Comparison of ENCODE assay signal across 8 mouse cellular contexts in genomic region chr13:94057036-94057562, GRCm38 (mm10). TPM values are rescaled to one million over a fixed set of nuclear protein-coding genes. Genes with fewer than 3 reads are reported as not detected.
DNase-seq lines count a peak whose midpoint lies in the region; ATAC-seq and TF ChIP-seq lines count a peak whose summit lies in the region.

No protein-coding gene starts in this region.

- peak overlapping the region; percentile 82 for H3K4me3 ChIP-seq in heart, embryonic 12.5 days
- peak overlapping the region; percentile 89 for H3K4me3 ChIP-seq in forebrain, embryonic 15.5 days
- peak overlapping the region; percentile 69 for H3K4me3 ChIP-seq in liver, postnatal 0 days (ENCODE audit: low read depth, low read length)

- no peak for DNase-seq in heart, adult 8-10 months (ENCODE audit: low spot score)
- DNase-seq in ES-CJ7 (ENCODE audit: low read depth, low spot score) = peak; percentile 41
- no peak for DNase-seq in liver, postnatal 0 days
- no peak for DNase-seq in cerebellum, adult 8-10 months
- DNase-seq in spleen, adult 18-20 months = no peak
- DNase-seq in kidney, adult 11 months = no peak

- H3K27ac ChIP-seq in heart, embryonic 12.5 days (ENCODE audit: poor library complexity, severe bottlenecking) = peak overlapping the region; percentile 82; the same call in 1 of the 2 replicates
- H3K27ac ChIP-seq in forebrain, embryonic 15.5 days (replicated peaks) = 0 out of 2 replicates have a peak overlapping the region, but pooled peaks have one; percentile 46
- H3K27ac ChIP-seq in liver, postnatal 0 days (ENCODE audit: low read depth) = no peak overlapping the region; the same call in 1 of the 2 replicates

- no peaks in the 10 kb centered on the region for H3K27me3 ChIP-seq in heart, embryonic 12.5 days (replicated peaks)
- H3K27me3 ChIP-seq in forebrain, embryonic 15.5 days = no peaks in the 10 kb centered on the region
- peaks cover 35% of the 10 kb centered on the region for H3K27me3 ChIP-seq in liver, postnatal 0 days (ENCODE audit: insufficient read depth, low read length)

- ATAC-seq in heart, embryonic 12.5 days (ENCODE audit: insufficient number of reproducible peaks, low FRiP score) = no peak
- ATAC-seq in forebrain, embryonic 15.5 days (replicated peaks) = no peak
- no peak for ATAC-seq in liver, postnatal 0 days

- peaks cover 12% of the 10 kb centered on the region for H3K4me1 ChIP-seq in heart, embryonic 12.5 days (replicated peaks)
- H3K4me1 ChIP-seq in forebrain, embryonic 15.5 days = peaks cover 21% of the 10 kb centered on the region
- peaks cover 2% of the 10 kb centered on the region for H3K4me1 ChIP-seq in liver, postnatal 0 days (ENCODE audit: insufficient read depth)

- peak overlapping the region; percentile 84 for H3K4me2 ChIP-seq in heart, embryonic 12.5 days
- H3K4me2 ChIP-seq in forebrain, embryonic 15.5 days (replicated peaks) = peak overlapping the region; percentile 100
- peak overlapping the region; percentile 91 for H3K4me2 ChIP-seq in liver, postnatal 0 days (ENCODE audit: low read depth, low read length)

- 3% methylated on average over 17 of the region's 17 CpGs for WGBS in heart, embryonic 12.5 days
- 2% methylated on average over 17 of the region's 17 CpGs for WGBS in forebrain, embryonic 15.5 days
- 5% methylated on average over 17 of the region's 17 CpGs for WGBS in liver, postnatal 0 days (ENCODE audit: insufficient replicate concordance)

- peak overlapping the region; percentile 88 for H3K9ac ChIP-seq in heart, embryonic 12.5 days
- H3K9ac ChIP-seq in forebrain, embryonic 15.5 days (replicated peaks) = peak overlapping the region; percentile 74
- peak overlapping the region; percentile 75 for H3K9ac ChIP-seq in liver, postnatal 0 days (replicated peaks)

- 0 out of 2 replicates have a peak, but pooled peaks cover 4% of the 10 kb centered on the region for H3K9me3 ChIP-seq in heart, embryonic 12.5 days (replicated peaks)
- H3K9me3 ChIP-seq in forebrain, embryonic 15.5 days = no peaks in the 10 kb centered on the region
- H3K9me3 ChIP-seq in liver, postnatal 0 days (ENCODE audit: low read length) = no peaks in the 10 kb centered on the region

- no peak for TF ChIP-seq CTCF in liver, postnatal 0 days (IDR thresholded peaks at IDR 0.05; ENCODE audit: low read depth)

- TF ChIP-seq EP300 in liver, postnatal 0 days (IDR thresholded peaks at IDR 0.05; ENCODE audit: low read depth) = no peak

- H3K36me3 ChIP-seq in heart, embryonic 12.5 days = peaks cover 3% of the 10 kb centered on the region; the same call in 1 of the 2 replicates
- H3K36me3 ChIP-seq in forebrain, embryonic 15.5 days = no peaks in the 10 kb centered on the region
- no peaks in the 10 kb centered on the region for H3K36me3 ChIP-seq in liver, postnatal 0 days (replicated peaks; ENCODE audit: insufficient read depth, low read length)

RNA-seq across cellular contexts. Expression of gene Lhfpl2, which starts 0.5 kb away (rescaled TPM):
- polyA plus RNA-seq in heart, embryonic 12.5 days (2016; fragmentation: Nextera tagmentation; extraction: Ambion mirVana) = 22.3 and 24.4 TPM in 2 replicates
- 1 to 10 TPM; 1.9 to 4.1 (median 2.9) TPM for total RNA-seq in heart, adult 8-10 months (2022)
- 14.7 and 15.5 TPM in 2 replicates for polyA plus RNA-seq in forebrain, embryonic 15.5 days (2015; fragmentation: Nextera tagmentation; extraction: Ambion mirVana)
- polyA plus RNA-seq in liver, postnatal 0 days (2015; fragmentation: Nextera tagmentation; extraction: Ambion mirVana) = 4.3 and 4.6 TPM in 2 replicates
